In genomic region chr6:6397997-6398396, GRCm38 (mm10) we compare ENCODE assay signal across 20 mouse cellular contexts.
"Had no signal": no experiment of that assay in that cellular context is flagged by ENCODE, and none has a peak within 500 bp of the region (broad histone marks: within the 10 kb centered on the region; RNA-seq: fewer than 3 reads in every experiment).

No protein-coding gene starts in this region.

- H3K4me1 ChIP-seq: liver, embryonic 15.5 days; lung, embryonic 15.5 days; midbrain, embryonic 12.5 days; neural tube, embryonic 13.5 days; neural tube, embryonic 15.5 days; stomach, embryonic 15.5 days had no signal

- DNase-seq: liver, postnatal 0 days; lung, adult 2 months; lung, postnatal 4 days; midbrain, embryonic 14.5 days; right cerebral cortex, adult 18-20 months; right cerebral cortex, postnatal 14 days; thymus, adult 2 months; thymus, postnatal 25 days; thymus, postnatal 4 days had no signal

- H3K9me3 ChIP-seq: liver, embryonic 15.5 days; lung, embryonic 15.5 days; midbrain, embryonic 10.5 days; midbrain, embryonic 12.5 days; neural tube, embryonic 13.5 days; neural tube, embryonic 15.5 days; stomach, embryonic 15.5 days had no signal

- H3K9ac ChIP-seq: liver, embryonic 15.5 days; liver, postnatal 0 days; lung, embryonic 15.5 days; midbrain, embryonic 12.5 days; neural tube, embryonic 13.5 days; neural tube, embryonic 15.5 days; stomach, embryonic 15.5 days had no signal

- ATAC-seq: liver, postnatal 0 days; lung, postnatal 0 days; midbrain, embryonic 16.5 days had no signal

- H3K36me3 ChIP-seq: liver, embryonic 15.5 days; lung, embryonic 15.5 days; midbrain, embryonic 10.5 days; midbrain, embryonic 12.5 days; neural tube, embryonic 13.5 days; neural tube, embryonic 15.5 days; stomach, embryonic 15.5 days had no signal

- H3K27me3 ChIP-seq: liver, embryonic 15.5 days; lung, embryonic 15.5 days; midbrain, embryonic 12.5 days; neural tube, embryonic 13.5 days; neural tube, embryonic 15.5 days; stomach, embryonic 15.5 days had no signal

- H3K4me3 ChIP-seq: liver, embryonic 15.5 days; lung, embryonic 15.5 days; midbrain, embryonic 10.5 days; midbrain, embryonic 12.5 days; myocyte; neural tube, embryonic 13.5 days; neural tube, embryonic 15.5 days; stomach, embryonic 15.5 days had no signal

- H3K27ac ChIP-seq: liver, embryonic 15.5 days; lung, embryonic 15.5 days; midbrain, embryonic 10.5 days; midbrain, embryonic 12.5 days; neural tube, embryonic 13.5 days; neural tube, embryonic 15.5 days; stomach, embryonic 15.5 days; stomach, postnatal 0 days had no signal

- H3K4me2 ChIP-seq: liver, embryonic 15.5 days; lung, embryonic 15.5 days; midbrain, embryonic 12.5 days; neural tube, embryonic 13.5 days; neural tube, embryonic 15.5 days; stomach, embryonic 15.5 days had no signal
